ENCODE assay signal across 20 mouse cellular contexts in the genomic region with DNA sequence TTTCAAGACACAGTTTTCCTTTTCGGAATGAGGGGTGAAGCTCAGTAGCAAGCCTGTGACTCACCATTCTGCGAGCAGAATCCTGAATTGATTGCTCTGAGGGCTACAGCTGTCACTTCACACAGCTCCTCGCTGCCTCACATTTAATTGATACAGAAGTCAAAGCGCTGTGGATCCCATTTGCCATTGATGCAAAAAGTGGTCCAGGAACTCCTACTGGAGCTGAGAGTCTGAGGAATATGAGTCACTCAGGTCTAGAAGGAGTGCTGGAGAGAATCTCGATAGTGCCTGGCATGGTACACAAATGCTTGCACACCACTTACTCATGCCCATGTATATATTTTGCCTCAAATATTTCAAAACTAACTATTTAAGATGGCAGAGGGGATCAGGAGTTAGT.
"Had no signal": no experiment of that assay in that cellular context is flagged by ENCODE, and none has a peak within 500 bp of the region (broad histone marks: within the 10 kb centered on the region; RNA-seq: fewer than 3 reads in every experiment).

No protein-coding gene starts in this region.

- H3K4me3 ChIP-seq: hindbrain, embryonic 13.5 days; layer of hippocampus, adult 2 months; left cerebral cortex, adult 2 months; limb, embryonic 12.5 days; liver, embryonic 13.5 days; lung, embryonic 15.5 days; megakaryocyte, embryonic 14.5 days; midbrain, embryonic 12.5 days; stomach, embryonic 15.5 days had no signal

- H3K4me1 ChIP-seq: hindbrain, embryonic 13.5 days; limb, embryonic 12.5 days; liver, embryonic 13.5 days; lung, embryonic 15.5 days; megakaryocyte, embryonic 14.5 days; midbrain, embryonic 12.5 days; stomach, embryonic 15.5 days had no signal

- H3K27ac ChIP-seq: hindbrain, embryonic 13.5 days; hindbrain, postnatal 0 days; kidney, postnatal 0 days; layer of hippocampus, adult 2 months; left cerebral cortex, adult 2 months; limb, embryonic 12.5 days; liver, embryonic 13.5 days; lung, embryonic 15.5 days; macrophage; midbrain, embryonic 12.5 days; stomach, embryonic 15.5 days had no signal

- ATAC-seq: hindbrain, postnatal 0 days; liver, postnatal 0 days had no signal

- H3K4me2 ChIP-seq: hindbrain, embryonic 13.5 days; limb, embryonic 12.5 days; liver, embryonic 13.5 days; lung, embryonic 15.5 days; midbrain, embryonic 12.5 days; stomach, embryonic 15.5 days had no signal

- H3K9me3 ChIP-seq: hindbrain, embryonic 13.5 days; limb, embryonic 12.5 days; liver, embryonic 13.5 days; lung, embryonic 15.5 days; midbrain, embryonic 12.5 days; stomach, embryonic 15.5 days had no signal

- H3K36me3 ChIP-seq: hindbrain, embryonic 13.5 days; limb, embryonic 12.5 days; liver, embryonic 13.5 days; lung, embryonic 15.5 days; midbrain, embryonic 12.5 days; stomach, embryonic 15.5 days had no signal

- DNase-seq: kidney, adult 11 months; kidney, adult 9 months; kidney, postnatal 36 days; liver; liver, embryonic 13.5 days; liver, postnatal 0 days; lung, postnatal 14 days; spleen, adult 18-20 months; thymus, postnatal 36 days had no signal

- H3K27me3 ChIP-seq: hindbrain, embryonic 13.5 days; limb, embryonic 12.5 days; liver, embryonic 13.5 days; lung, embryonic 15.5 days; megakaryocyte, embryonic 14.5 days; midbrain, embryonic 12.5 days; stomach, embryonic 15.5 days had no signal

- H3K9ac ChIP-seq: hindbrain, embryonic 13.5 days; limb, embryonic 12.5 days; liver, embryonic 13.5 days; liver, postnatal 0 days; lung, embryonic 15.5 days; midbrain, embryonic 12.5 days; stomach, embryonic 15.5 days had no signal
